Mouse (Mus musculus) liver, embryonic 11.5 days (tissue): ENCODE data around the gene Pcbp1. TPM values are rescaled to one million over a fixed set of nuclear protein-coding genes. Genes with fewer than 3 reads are reported as not detected.
"Not testable (repeated sequence)": the region's sequence is repeated elsewhere in the genome, so short reads cannot be mapped to it uniquely, and the experiment has no call there.

ENCODE experiments used
- ATAC-seq: fragments of 200-750 bp; cut with Nextera tagmentation; replicated peaks from 2 replicates; pipeline ENCODE4 v1.8.0; 2017; ENCODE audit warnings: moderate number of reproducible peaks, mild to moderate bottlenecking, moderate TSS enrichment, moderate library complexity; ENCODE audit not compliant: low FRiP score
- DNase-seq: peaks from one replicate; pipeline ENCODE4 v3.0.0-alpha.2; 2017; ENCODE audit warnings: low spot score
- H3K27ac ChIP-seq: fragments of 300-500 bp; sonication (generic); 2 replicates; pipeline ENCODE4 v1.5.1; 2014; ENCODE audit warnings: mild to moderate bottlenecking, low read depth, low read length, control low read depth
- H3K27me3 ChIP-seq: fragments of 300-500 bp; sonication (generic); replicated peaks from 2 replicates; pipeline ENCODE4 v1.6.1; 2014; ENCODE audit warnings: low read length, mixed read lengths; ENCODE audit not compliant: control insufficient read depth, insufficient read depth
- H3K36me3 ChIP-seq: fragments of 300-500 bp; sonication (generic); 2 replicates; pipeline ENCODE4 v1.6.1; 2014; ENCODE audit warnings: mild to moderate bottlenecking, low read length, moderate library complexity, mixed read lengths; ENCODE audit not compliant: control insufficient read depth, insufficient read depth
- H3K4me1 ChIP-seq: fragments of 300-500 bp; sonication (generic); replicated peaks from 2 replicates; pipeline ENCODE4 v1.6.1; 2014; ENCODE audit warnings: low read length, mixed read lengths; ENCODE audit not compliant: control insufficient read depth, insufficient read depth
- H3K4me2 ChIP-seq: fragments of 300-500 bp; sonication (generic); 2 replicates; pipeline ENCODE4 v1.6.1; 2014; ENCODE audit warnings: mild to moderate bottlenecking, control low read depth, moderate library complexity
- H3K4me3 ChIP-seq: fragments of 300-500 bp; sonication (generic); 2 replicates; pipeline ENCODE4 v1.5.1; 2014; ENCODE audit warnings: low read depth, low read length, control low read depth
- H3K9ac ChIP-seq: fragments of 300-500 bp; sonication (generic); 2 replicates; pipeline ENCODE4 v1.6.1; 2014; ENCODE audit warnings: low read depth, low read length, control low read depth
- H3K9me3 ChIP-seq: fragments of 300-500 bp; sonication (generic); 2 replicates; pipeline ENCODE4 v1.6.1; 2016; ENCODE audit warnings: low read length, inconsistent platforms, mixed read lengths; ENCODE audit not compliant: control insufficient read depth
- WGBS: fragments of 180-500 bp; shearing (Covaris S2); extraction: QIAGEN DNeasy Blood & Tissue Kit; methylation state at CpG from one replicate; pipeline ENCODE4 v1.1.7; 2014; 5-methylcytosine and 5-hydroxymethylcytosine counted together
- polyA plus RNA-seq: library from polyadenylated mRNA; unstranded; fragments of >200 nt; fragmentation: Nextera tagmentation; extraction: Ambion mirVana; gene quantifications from 2 replicates; pipeline ENCODE4 v1.2.1, GENCODE M21; 2014

Pcbp1 gene
- polyA plus RNA-seq, result 543 and 554 TPM in 2 replicates

DNA sequence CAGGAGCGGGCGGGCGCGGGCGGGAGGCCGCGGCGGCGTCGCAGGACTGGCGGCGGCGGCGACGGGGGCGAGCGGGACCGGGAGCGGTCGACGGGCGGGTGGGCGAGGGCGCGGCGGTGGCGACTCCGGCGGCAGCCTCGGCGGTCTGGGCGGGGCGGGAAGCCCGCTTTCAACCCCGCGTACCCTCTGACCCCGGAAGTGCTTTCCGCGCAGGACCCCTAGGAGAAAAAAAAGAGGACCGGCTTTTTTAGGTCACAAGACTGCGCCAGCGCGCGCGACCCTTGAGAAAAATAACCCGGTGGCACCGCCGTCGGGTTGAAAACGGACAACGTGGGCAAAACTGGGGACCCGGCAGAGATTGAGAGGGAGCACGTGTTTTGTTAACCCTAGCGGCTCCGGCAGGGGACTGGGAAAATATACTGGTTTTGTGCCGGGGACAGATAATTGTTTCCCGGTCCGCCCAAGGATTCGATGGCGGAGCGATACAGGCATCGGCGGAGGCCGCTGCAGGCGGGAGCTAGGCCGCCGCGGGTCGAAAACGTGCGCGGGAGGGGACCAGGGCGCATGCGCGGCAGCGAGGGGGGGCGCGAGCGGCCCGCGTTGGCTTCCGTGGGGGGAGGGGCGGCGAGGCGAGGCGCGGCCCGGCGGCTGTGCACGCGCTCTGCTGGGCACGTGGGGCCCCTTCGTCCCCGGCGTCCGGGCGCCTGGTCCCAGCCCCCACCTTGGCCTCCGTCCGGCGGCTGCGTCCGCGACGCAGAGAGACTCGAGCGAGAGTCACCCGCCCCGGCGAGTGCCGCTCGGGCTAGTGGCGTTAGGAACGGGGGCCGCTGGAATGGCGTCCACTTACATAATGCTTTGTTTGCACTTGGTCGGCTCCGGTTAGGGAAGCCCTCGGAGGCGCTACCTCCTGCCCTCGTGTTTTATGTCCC, at the start of gene Pcbp1:
TSS of gene Pcbp1 (minus strand) at position 290 of the 929 bp plus-strand sequence.
- ATAC-seq, result peak; percentile 76
- under 1% methylated on average over 109 of the region's 120 CpGs for WGBS

DNA sequence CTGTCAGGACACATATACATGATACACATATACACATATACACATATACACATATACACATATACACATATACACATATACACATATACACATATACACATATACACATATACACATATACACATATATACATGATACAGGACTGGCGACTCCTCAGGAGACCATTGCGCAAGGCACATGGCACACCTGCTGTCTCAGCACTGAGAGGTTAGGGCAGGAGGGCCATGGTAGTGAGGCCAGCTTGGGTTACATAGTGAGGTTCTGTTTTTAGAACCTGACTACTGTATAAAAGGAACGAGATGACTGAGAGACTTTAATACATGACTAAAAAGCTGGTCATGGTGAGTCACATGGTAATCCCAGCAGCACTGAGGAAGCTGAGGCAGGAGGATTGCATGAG, 48.4 kb upstream of the Pcbp1 start:
- ATAC-seq, result no peak
- no peaks in the 10 kb centered on the region for H3K27me3 ChIP-seq
- 93% methylated on average over 3 of the region's 3 CpGs for WGBS

More for the DNA sequence above, at the start of gene Pcbp1:
- H3K27ac ChIP-seq, result peak within 1 kb of the TSS; percentile 99
- H3K27me3 ChIP-seq, result no peaks in the 10 kb centered on the region
- H3K9me3 ChIP-seq, result no peaks in the 10 kb centered on the region
- H3K4me1 ChIP-seq, result peaks cover 17% of the 10 kb centered on the region
- peak within 1 kb of the TSS; percentile 85 for H3K4me3 ChIP-seq
- peak within 1 kb of the TSS; percentile 99 for H3K9ac ChIP-seq
- peaks cover 8% of the 10 kb centered on the region; the same call in 1 of the 2 replicates for H3K36me3 ChIP-seq
- peak within 1 kb of the TSS; percentile 77 for H3K4me2 ChIP-seq
- DNase-seq, result peak; percentile 98

GRCm38 (mm10) chr6:86570830-86571229, 44.7 kb upstream of the Pcbp1 start:
- Histone ChIP-seq H3K4me3 (no peak overlapping the region), H3K36me3 (peaks cover 2% of the 10 kb centered on the region; the same call in 1 of the 2 replicates), H3K4me2 (no peak overlapping the region), H3K4me1 (no peaks in the 10 kb centered on the region; the same call in 1 of the 2 replicates), H3K9ac (no peak overlapping the region), H3K27me3 (no peaks in the 10 kb centered on the region), H3K9me3 (no peaks in the 10 kb centered on the region), H3K27ac (no peak overlapping the region)
- ATAC-seq, result no peak
- WGBS, result 35% methylated on average over 9 of the region's 9 CpGs
- no peak for DNase-seq

More for the DNA sequence above, 48.4 kb upstream of the Pcbp1 start:
- H3K27ac ChIP-seq, result no peak overlapping the region
- H3K4me2 ChIP-seq, result no peak overlapping the region
- H3K4me1 ChIP-seq, result no peaks in the 10 kb centered on the region; the same call in 1 of the 2 replicates
- no peaks in the 10 kb centered on the region for H3K9me3 ChIP-seq
- H3K9ac ChIP-seq, result no peak overlapping the region
- H3K36me3 ChIP-seq, result no peaks in the 10 kb centered on the region
- no peak overlapping the region for H3K4me3 ChIP-seq
- DNase-seq, result no peak

- Histone ChIP-seq H3K27me3 (no peaks in the 10 kb centered on the region), H3K9ac (no peak overlapping the region), H3K4me1 (no peaks in the 10 kb centered on the region; the same call in 1 of the 2 replicates), H3K4me2 (no peak overlapping the region), H3K9me3 (no peaks in the 10 kb centered on the region), H3K4me3 (no peak overlapping the region), H3K27ac (no peak overlapping the region), H3K36me3 (peaks cover 5% of the 10 kb centered on the region; the same call in 1 of the 2 replicates)
- 85% methylated on average over 3 of the region's 3 CpGs for WGBS
- ATAC-seq (no peak), DNase-seq (no peak)
Observed at GRCm38 (mm10) chr6:86569461-86569820, 43.3 kb upstream of the Pcbp1 start.

DNA sequence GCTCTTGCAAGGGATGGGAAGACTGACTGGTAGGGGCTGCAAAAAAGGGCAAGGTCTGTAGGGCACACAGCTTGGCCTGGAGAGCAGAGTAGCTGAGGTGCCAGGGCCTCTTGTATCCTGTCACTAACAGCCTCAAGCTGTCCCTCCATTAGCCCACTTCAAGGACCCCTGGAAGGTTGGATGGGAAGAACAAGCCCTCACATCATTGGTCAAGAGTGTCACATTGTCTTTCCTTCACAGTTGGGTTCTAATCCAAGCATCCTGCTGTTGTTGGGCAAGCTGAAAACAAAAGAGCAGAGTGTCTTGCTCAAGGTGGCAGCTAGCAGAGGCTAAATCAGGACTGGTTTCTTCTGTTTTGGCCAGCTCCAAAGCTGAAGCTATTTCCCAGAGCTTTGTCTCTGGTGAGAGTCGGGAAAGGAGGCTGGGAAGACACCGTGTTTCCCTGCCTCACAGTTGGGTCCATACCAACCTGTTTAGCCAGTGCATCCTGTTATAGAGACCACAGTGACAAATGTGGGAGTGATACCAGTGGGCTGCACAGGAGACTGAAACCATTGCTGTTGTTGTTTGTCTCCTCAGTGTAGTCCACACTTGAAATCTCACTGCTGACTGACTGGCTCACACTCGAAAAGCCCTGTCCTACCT, 42.8 kb upstream of the Pcbp1 start:
- H3K4me3 ChIP-seq, result no peak overlapping the region
- H3K9ac ChIP-seq, result no peak overlapping the region
- H3K4me1 ChIP-seq, result no peaks in the 10 kb centered on the region; the same call in 1 of the 2 replicates
- H3K4me2 ChIP-seq, result no peak overlapping the region
- H3K27me3 ChIP-seq, result no peaks in the 10 kb centered on the region
- 48% methylated on average over 3 of the region's 3 CpGs for WGBS
- ATAC-seq (no peak), DNase-seq (no peak)
- peaks cover 8% of the 10 kb centered on the region; the same call in 1 of the 2 replicates for H3K36me3 ChIP-seq
- no peaks in the 10 kb centered on the region for H3K9me3 ChIP-seq
- H3K27ac ChIP-seq, result no peak overlapping the region

DNA sequence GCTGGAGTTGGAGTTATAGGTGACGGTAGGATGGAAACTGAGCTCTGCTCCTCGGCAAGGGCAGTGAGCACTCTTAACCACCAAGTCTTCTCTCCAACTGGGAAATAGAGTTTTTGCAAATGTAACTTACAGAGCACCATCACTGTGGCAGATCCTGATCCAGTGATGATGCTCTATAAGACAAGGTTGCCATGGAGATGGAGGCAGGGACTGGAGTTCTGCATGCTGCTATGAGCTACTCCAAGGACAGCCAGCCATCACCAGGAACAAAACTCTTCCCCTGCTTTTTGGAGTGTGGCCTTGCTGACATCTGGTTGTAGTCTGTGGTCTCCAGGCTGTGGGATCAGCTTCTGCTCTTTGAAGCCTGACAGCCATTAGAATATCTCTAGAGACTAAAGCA, 39.7 kb upstream of the Pcbp1 start:
- Histone ChIP-seq H3K9ac (no peak overlapping the region), H3K27ac (no peak overlapping the region), H3K4me1 (no peaks in the 10 kb centered on the region), H3K4me2 (no peak overlapping the region), H3K4me3 (no peak overlapping the region), H3K27me3 (no peaks in the 10 kb centered on the region), H3K36me3 (peaks cover 8% of the 10 kb centered on the region; the same call in 1 of the 2 replicates), H3K9me3 (no peaks in the 10 kb centered on the region)
- DNase-seq (no peak), ATAC-seq (no peak)
- 93% methylated on average over 2 of the region's 2 CpGs for WGBS

DNA sequence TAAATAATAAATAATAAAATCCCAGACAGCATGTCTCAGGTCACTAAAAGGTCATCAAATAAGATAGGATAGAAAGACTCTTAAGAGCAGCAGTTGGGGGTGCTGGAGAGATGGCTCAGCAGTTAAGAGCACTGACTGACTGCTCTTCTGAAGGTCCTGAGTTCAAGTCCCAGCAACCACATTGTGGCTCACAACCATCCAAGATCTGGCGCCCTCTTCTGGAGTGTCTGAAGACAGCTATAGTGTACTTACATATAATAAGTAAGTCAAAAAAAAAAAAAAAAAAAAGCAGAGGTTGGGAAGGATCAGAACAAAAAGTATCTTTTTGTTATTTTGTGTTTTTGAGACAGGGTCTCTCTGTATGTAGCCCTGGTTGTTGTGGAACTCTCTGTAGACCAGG, 31.1 kb upstream of the Pcbp1 start:
- H3K4me2 ChIP-seq, H3K27ac ChIP-seq, H3K9ac ChIP-seq, H3K4me3 ChIP-seq, DNase-seq, H3K4me1 ChIP-seq, ATAC-seq, H3K27me3 ChIP-seq, H3K9me3 ChIP-seq: not testable (repeated sequence)
- WGBS, result 88% methylated on average over 1 of the region's 1 CpGs
- peaks cover 14% of the 10 kb centered on the region for H3K36me3 ChIP-seq

- no peaks in the 10 kb centered on the region for H3K9me3 ChIP-seq
- WGBS, result 89% methylated on average over 3 of the region's 3 CpGs
- no peaks in the 10 kb centered on the region for H3K27me3 ChIP-seq
- H3K27ac ChIP-seq, result no peak overlapping the region
- H3K36me3 ChIP-seq, result peaks cover 15% of the 10 kb centered on the region
- ATAC-seq (no peak), DNase-seq (no peak)
- H3K4me2 ChIP-seq, result no peak overlapping the region
- no peak overlapping the region for H3K9ac ChIP-seq
- H3K4me3 ChIP-seq, result no peak overlapping the region
- H3K4me1 ChIP-seq, result no peaks in the 10 kb centered on the region
Observed at GRCm38 (mm10) chr6:86556345-86557058, 30.4 kb upstream of the Pcbp1 start.
